Mouse (Mus musculus) limb, embryonic 11.5 days (tissue): Measurements from ENCODE around the gene Hus1. TPM values are rescaled to one million over a fixed set of nuclear protein-coding genes. Genes with fewer than 3 reads are reported as not detected.

Experiments
- ATAC-seq: fragments of 200-750 bp; cut with Nextera tagmentation; 2 replicates; pipeline ENCODE4 v1.8.0; 2017; ENCODE audit warnings: low read depth; ENCODE audit not compliant: insufficient number of reproducible peaks, low FRiP score, low TSS enrichment
- DNase-seq: peaks from one replicate; pipeline ENCODE4 v3.0.0-alpha.2; 2015; ENCODE audit warnings: low spot score
- H3K27ac ChIP-seq: fragments of 300-500 bp; sonication (generic); replicated peaks from 2 replicates; pipeline ENCODE4 v1.5.1; 2014; ENCODE audit warnings: low read depth, mild to moderate bottlenecking, low read length
- H3K27me3 ChIP-seq: fragments of 300-500 bp; sonication (generic); 2 replicates; pipeline ENCODE4 v1.6.1; 2014; ENCODE audit warnings: mild to moderate bottlenecking, low read length, mixed read lengths; ENCODE audit not compliant: control insufficient read depth, insufficient read depth
- H3K36me3 ChIP-seq: fragments of 300-500 bp; sonication (generic); 2 replicates; pipeline ENCODE4 v1.6.1; 2014; ENCODE audit warnings: mild to moderate bottlenecking, low read length, moderate library complexity, mixed read lengths; ENCODE audit not compliant: control insufficient read depth, insufficient read depth
- H3K4me1 ChIP-seq: fragments of 300-500 bp; sonication (generic); 2 replicates; pipeline ENCODE4 v1.6.1; 2014; ENCODE audit warnings: low read length, mixed read lengths; ENCODE audit not compliant: control insufficient read depth, insufficient read depth
- H3K4me2 ChIP-seq: fragments of 300-500 bp; sonication (generic); 2 replicates; pipeline ENCODE4 v1.6.1; 2014; ENCODE audit warnings: low read depth, mild to moderate bottlenecking, moderate library complexity; ENCODE audit not compliant: severe bottlenecking
- H3K4me3 ChIP-seq: fragments of 300-500 bp; sonication (generic); 2 replicates; pipeline ENCODE4 v1.5.1; 2014; ENCODE audit warnings: low read depth, low read length
- H3K9ac ChIP-seq: fragments of 300-500 bp; sonication (generic); 2 replicates; pipeline ENCODE4 v1.6.1; 2014; ENCODE audit warnings: mild to moderate bottlenecking, low read length
- H3K9me3 ChIP-seq: fragments of 300-500 bp; sonication (generic); 2 replicates; pipeline ENCODE4 v1.6.1; 2016; ENCODE audit warnings: low read length; ENCODE audit not compliant: control insufficient read depth
- WGBS: fragments of 180-500 bp; shearing (Covaris S2); extraction: QIAGEN DNeasy Blood & Tissue Kit; methylation state at CpG from one replicate; pipeline ENCODE4 v1.1.7; 2014; 5-methylcytosine and 5-hydroxymethylcytosine counted together
- polyA plus RNA-seq: library from polyadenylated mRNA; unstranded; fragments of >200 nt; fragmentation: Nextera tagmentation; extraction: Ambion mirVana; gene quantifications from 2 replicates; pipeline ENCODE4 v1.2.1, GENCODE M21; 2014

The Hus1 gene
- polyA plus RNA-seq: 21.4 and 23.0 TPM in 2 replicates

DNA sequence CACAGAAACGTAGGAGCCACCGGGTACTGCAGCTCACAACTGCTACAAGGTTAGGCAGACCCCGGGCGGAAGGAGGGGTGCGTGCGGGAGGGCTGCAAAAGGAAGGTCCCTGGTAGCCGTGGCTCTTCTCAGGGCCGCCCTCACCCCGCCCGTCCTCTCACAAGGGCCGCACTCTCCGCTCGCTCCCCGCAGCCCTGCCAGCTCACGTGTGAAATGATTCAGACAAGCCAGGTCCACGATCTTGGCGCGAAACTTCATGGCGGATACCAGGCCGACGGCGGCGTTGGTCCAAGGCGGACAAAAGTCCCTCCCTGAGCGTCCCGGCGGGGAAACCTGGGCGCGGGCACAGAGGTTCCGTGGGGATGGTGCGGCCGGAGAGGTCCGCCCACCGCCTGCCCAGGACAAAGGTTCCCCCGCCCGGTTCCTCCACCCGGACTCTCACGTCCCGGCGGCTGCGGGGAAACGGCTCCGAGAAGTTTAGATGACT lies at the start of gene Hus1:
Hus1 (minus strand) TSS at position 339 of the 487 bp plus-strand sequence.
- no peaks in the 10 kb centered on the region for H3K36me3 ChIP-seq
- H3K9me3 ChIP-seq: no peaks in the 10 kb centered on the region
- WGBS: under 1% methylated on average over 43 of the region's 43 CpGs
- H3K4me1 ChIP-seq: peaks cover 4% of the 10 kb centered on the region; the same call in 1 of the 2 replicates
- peak; percentile 92 for DNase-seq
- peak within 1 kb of the TSS; percentile 94 for H3K9ac ChIP-seq
- peak; percentile 93 for ATAC-seq
- peak within 1 kb of the TSS; percentile 70 for H3K4me3 ChIP-seq
- peak within 1 kb of the TSS; percentile 88 for H3K27ac ChIP-seq
- H3K4me2 ChIP-seq: peak within 1 kb of the TSS; percentile 45
- H3K27me3 ChIP-seq: no peaks in the 10 kb centered on the region

DNA sequence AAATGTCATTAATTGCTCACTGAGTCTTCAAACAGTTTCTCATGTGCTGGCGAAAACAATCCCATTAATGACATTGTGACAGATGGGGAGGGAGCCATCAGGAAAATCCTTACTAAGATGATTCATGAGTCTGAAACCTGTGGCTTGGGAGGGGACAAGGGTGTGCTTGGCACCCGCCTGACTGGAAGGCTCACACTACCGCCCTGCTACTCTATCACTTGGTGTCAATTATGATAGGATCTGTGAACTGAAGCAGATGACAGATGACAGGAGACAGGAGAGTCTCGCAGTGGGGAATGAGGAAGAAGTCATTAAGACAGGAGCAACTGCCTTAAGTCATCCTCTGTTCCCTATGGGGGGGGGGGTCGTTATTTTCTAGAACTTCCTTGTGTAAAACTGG lies 49.5 kb upstream of the Hus1 start:
- Histone ChIP-seq H3K4me2 (no peak overlapping the region), H3K4me3 (no peak overlapping the region), H3K9me3 (no peaks in the 10 kb centered on the region), H3K36me3 (no peaks in the 10 kb centered on the region), H3K4me1 (no peaks in the 10 kb centered on the region), H3K27me3 (no peaks in the 10 kb centered on the region), H3K9ac (no peak overlapping the region), H3K27ac (no peak overlapping the region)
- DNase-seq (no peak), ATAC-seq (no peak)
- 29% methylated on average over 5 of the region's 5 CpGs for WGBS

DNA sequence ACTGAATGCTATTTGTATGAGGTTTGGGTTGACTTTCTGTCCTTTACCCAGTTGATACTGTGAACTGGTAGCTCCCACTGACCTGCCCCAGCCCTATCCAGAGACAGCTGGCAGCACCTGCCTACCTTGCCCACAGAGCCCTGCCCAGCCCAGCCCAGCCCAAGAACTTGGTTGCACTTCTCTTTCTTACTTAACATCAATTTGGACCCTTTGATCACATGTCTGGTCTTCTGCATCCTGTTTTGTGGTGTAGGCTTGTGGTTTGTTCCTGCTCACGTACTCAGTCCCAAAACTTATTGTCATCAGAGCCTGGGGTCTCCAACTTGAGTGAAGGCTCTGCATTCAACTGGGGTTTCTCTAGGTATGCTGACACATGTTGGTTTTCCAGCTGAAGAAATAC lies 49.0 kb upstream of the Hus1 start:
- H3K36me3 ChIP-seq: no peaks in the 10 kb centered on the region
- no peak overlapping the region for H3K9ac ChIP-seq
- DNase-seq: no peak
- H3K4me3 ChIP-seq: no peak overlapping the region
- WGBS: 76% methylated on average over 1 of the region's 1 CpGs
- no peak overlapping the region for H3K27ac ChIP-seq
- no peak overlapping the region for H3K4me2 ChIP-seq
- H3K9me3 ChIP-seq: no peaks in the 10 kb centered on the region
- no peaks in the 10 kb centered on the region for H3K27me3 ChIP-seq
- H3K4me1 ChIP-seq: no peaks in the 10 kb centered on the region
- no peak for ATAC-seq

DNA sequence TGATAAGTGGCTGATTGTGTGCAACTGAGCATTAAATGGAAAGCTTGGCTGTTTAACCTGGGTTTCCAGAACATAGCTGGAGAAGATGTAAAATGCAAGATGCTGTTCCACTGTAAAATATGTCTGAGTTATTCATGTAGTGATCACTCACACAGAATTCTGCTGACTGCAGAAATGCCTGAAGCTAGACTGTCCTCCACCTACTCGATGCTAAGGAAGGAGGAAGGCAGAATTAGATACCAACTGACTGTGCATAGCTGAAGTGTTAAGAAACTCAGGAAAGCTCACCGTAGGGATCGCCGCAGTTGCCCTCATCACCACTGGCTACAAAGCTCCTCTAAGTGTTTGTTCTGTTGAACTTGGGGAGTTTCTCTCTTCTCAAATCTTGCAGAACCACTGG lies 46.7 kb upstream of the Hus1 start:
- no peak overlapping the region for H3K4me3 ChIP-seq
- 93% methylated on average over 4 of the region's 4 CpGs for WGBS
- H3K36me3 ChIP-seq: no peaks in the 10 kb centered on the region
- ATAC-seq: no peak
- H3K27me3 ChIP-seq: no peaks in the 10 kb centered on the region
- no peak overlapping the region for H3K9ac ChIP-seq
- DNase-seq: no peak
- H3K4me1 ChIP-seq: no peaks in the 10 kb centered on the region
- H3K27ac ChIP-seq: no peak overlapping the region
- H3K9me3 ChIP-seq: no peaks in the 10 kb centered on the region
- no peak overlapping the region for H3K4me2 ChIP-seq

DNA sequence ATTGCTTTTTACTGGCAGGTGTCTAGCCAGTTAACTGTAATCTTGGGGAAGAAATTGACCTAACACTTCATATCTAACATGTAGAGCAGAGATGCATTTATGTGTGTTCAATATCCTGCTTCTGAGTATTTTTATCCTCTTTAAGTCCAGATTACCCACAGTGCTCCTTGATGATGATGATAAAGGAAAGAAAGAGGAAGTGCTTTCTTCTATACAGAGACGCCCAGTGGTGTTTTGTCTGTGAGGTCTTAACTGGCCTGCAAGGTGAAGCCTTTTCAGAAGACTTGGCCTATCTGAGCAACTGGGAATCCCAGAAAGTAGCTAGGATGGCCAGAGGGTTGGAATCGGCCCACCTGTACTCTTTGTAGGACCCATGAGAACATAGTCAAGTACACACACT lies 45.9 kb upstream of the Hus1 start:
- Histone ChIP-seq H3K4me2 (no peak overlapping the region), H3K4me1 (no peaks in the 10 kb centered on the region), H3K27ac (no peak overlapping the region), H3K4me3 (no peak overlapping the region), H3K36me3 (no peaks in the 10 kb centered on the region), H3K9ac (no peak overlapping the region), H3K9me3 (no peaks in the 10 kb centered on the region), H3K27me3 (no peaks in the 10 kb centered on the region)
- no peak for DNase-seq
- whole genome bisulfite sequencing: 83% methylated on average over 2 of the region's 2 CpGs
- no peak for ATAC-seq

DNA sequence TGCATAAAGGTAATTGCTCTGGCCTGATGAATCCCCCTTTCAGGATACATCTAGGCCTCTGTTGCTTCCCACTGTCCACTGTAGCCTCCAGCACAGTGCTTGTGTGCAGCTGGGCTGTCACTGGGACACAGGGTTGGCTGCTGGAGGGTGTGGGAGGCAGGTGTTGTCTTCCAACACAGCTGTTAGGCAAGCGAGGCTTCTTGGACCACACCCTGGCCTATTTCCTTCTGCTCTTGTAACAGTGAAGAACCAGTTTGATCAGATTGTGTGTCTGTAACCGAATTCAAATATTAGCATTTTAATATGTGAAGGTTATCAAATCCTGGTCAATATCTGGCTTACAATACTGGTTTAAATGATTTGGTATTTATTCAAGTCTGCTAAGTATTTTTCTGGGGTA lies 40.9 kb upstream of the Hus1 start:
- Histone ChIP-seq H3K36me3 (no peaks in the 10 kb centered on the region), H3K27me3 (peaks cover 12% of the 10 kb centered on the region; the same call in 1 of the 2 replicates), H3K4me1 (no peaks in the 10 kb centered on the region), H3K4me2 (no peak overlapping the region), H3K9ac (no peak overlapping the region), H3K27ac (no peak overlapping the region), H3K4me3 (no peak overlapping the region), H3K9me3 (no peaks in the 10 kb centered on the region)
- DNase-seq: no peak
- no peak for ATAC-seq
- 78% methylated on average over 2 of the region's 2 CpGs for WGBS

DNA sequence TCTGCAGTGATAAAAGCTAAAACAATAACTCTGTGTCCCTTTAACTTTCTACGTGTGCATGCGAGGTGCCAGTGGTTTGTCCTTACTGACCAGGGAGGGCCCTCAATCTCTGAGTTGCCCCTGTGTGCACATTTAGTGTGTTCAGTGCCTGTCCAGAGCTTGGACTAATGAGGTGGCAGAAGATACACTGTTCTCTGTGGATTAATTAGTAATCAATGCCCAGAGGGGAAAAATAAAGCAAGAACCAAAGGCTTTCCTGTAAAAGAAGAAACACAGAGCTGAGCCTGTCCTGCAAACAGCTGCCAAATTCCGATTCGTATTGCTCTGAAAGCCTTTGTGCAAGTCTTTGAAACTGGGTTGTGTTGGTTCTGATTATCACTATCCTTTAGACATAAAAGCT lies 39.2 kb upstream of the Hus1 start:
- no peak for ATAC-seq
- no peaks in the 10 kb centered on the region for H3K4me1 ChIP-seq

DNA sequence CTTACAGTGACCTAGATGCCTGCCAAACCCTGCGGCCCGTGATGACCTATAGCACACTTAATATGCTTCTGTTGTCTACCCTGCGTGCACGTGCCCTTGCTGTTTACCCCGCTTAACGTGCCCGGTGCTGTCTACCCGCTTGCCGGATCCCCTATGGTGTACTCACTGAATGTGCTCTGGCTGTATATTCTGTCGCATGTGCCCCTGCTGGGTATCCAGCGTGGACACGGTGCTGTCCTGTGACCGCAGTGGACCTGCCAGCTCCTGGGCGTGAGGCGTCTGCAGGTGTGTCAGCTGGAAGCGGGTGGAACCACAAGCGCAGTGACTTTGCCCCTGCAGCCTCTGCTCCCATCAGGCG lies 37.7 kb upstream of the Hus1 start, which contains the start of gene Sun3:
Sun3 (minus strand) TSS at position 289 of the 358 bp plus-strand sequence.
- Histone ChIP-seq H3K36me3 (no peaks in the 10 kb centered on the region), H3K9me3 (no peaks in the 10 kb centered on the region), H3K27me3 (peaks cover 12% of the 10 kb centered on the region; the same call in 1 of the 2 replicates), H3K4me3 (peak within 1 kb of the TSS; percentile 35), H3K4me2 (peak within 1 kb of the TSS; percentile 88), H3K9ac (no peak within 1 kb of the TSS), H3K27ac (no peak within 1 kb of the TSS), H3K4me1 (no peaks in the 10 kb centered on the region)
- 2% methylated on average over 18 of the region's 18 CpGs for WGBS
- no peak for DNase-seq
- ATAC-seq: no peak

More for the DNA sequence above, 39.2 kb upstream of the Hus1 start:
- H3K27me3 ChIP-seq: peaks cover 12% of the 10 kb centered on the region; the same call in 1 of the 2 replicates
- H3K27ac ChIP-seq: no peak overlapping the region
- no peak for DNase-seq
- WGBS: 84% methylated on average over 4 of the region's 4 CpGs
- no peak overlapping the region for H3K4me2 ChIP-seq
- no peak overlapping the region for H3K4me3 ChIP-seq
- H3K9ac ChIP-seq: no peak overlapping the region
- no peaks in the 10 kb centered on the region for H3K36me3 ChIP-seq
- H3K9me3 ChIP-seq: no peaks in the 10 kb centered on the region
